Mouse (Mus musculus) heart, adult 2 months (tissue): Measurements from ENCODE around the gene Kcne4.

Source experiments
- CTCF ChIP-seq: fragments of 200-600 bp; IDR thresholded peaks from 2 replicates; pipeline ENCODE4 v1.8.1; 2022; ENCODE audit warnings: antibody characterized with exemption, mild to moderate bottlenecking, moderate library complexity
- EP300 ChIP-seq: fragments of 200-500 bp; IDR thresholded peaks from 2 replicates; pipeline ENCODE4 v1.6.1; 2011; ENCODE audit warnings: low read depth, low read length, control low read depth; ENCODE audit not compliant: insufficient read depth
- POLR2A ChIP-seq: fragments of 200-500 bp; IDR thresholded peaks from 2 replicates; pipeline ENCODE4 v1.6.1; 2011; ENCODE audit warnings: mild to moderate bottlenecking, low read depth, low read length, control low read depth; ENCODE audit not compliant: insufficient read depth

DNA sequence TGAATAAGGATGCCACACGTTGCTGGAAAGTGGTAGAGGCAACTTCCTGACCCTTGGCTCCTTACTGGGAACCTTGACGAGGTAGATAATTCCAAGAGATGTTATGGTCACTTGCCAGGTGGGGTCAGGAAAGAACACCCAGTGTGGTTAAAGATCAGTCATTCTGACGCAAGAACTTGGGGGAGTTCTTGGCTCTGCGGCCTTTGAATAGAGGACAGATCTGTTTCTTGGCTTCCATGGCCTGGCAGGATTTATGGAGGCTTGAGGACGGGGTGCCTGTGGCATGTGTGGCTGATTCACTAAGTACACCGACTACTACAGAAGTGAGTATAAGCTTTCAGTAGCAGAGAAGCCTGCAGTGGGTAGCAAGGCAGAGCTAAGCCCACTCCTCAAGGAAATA, 47.8 kb downstream of the Kcne4 start:
- TF ChIP-seq CTCF = no peak
- no peak for TF ChIP-seq POLR2A
- TF ChIP-seq EP300 = no peak
